Mouse (Mus musculus): ENCODE data around the gene Amh. TPM values are rescaled to one million over a fixed set of nuclear protein-coding genes. Genes with fewer than 3 reads are reported as not detected.

The Amh gene
- under 1 TPM; 0.38 to 0.98 TPM for total RNA-seq (2021)
- long read RNA-seq, experiment 1 = 0 reads
- long read RNA-seq, experiment 2 = 0 reads

GRCm38 (mm10) chr10:80804916-80805315 is at the start of gene Amh:
Gene Amh (plus strand): TSS chr10:80805243.
- DNase-seq = peak; percentile 14
- Histone ChIP-seq H3K27ac (peak within 1 kb of the TSS; percentile 9), H3K4me3 (no peak within 1 kb of the TSS)
- TF ChIP-seq CTCF (IDR thresholded peaks at IDR 0.05) = no peak
- intact Hi-C loops (cut with DNase I) = loop anchor here (5.0 kb wide), 1 partner anchor 58 kb away; no protein-coding TSS in a partner anchor

- intact Hi-C loops (cut with DNase I) = loop anchor here (2.0 kb wide), 1 partner anchor 19 kb away; no protein-coding TSS in a partner anchor
- TF ChIP-seq CTCF (IDR thresholded peaks at IDR 0.05) = no peak
- DNase-seq = no peak
- peak overlapping the region; percentile 92 for H3K4me3 ChIP-seq
- H3K27ac ChIP-seq = peak overlapping the region; percentile 98
Observed at GRCm38 (mm10) chr10:80755291-80756015, 49.6 kb upstream of the Amh start.

DNA sequence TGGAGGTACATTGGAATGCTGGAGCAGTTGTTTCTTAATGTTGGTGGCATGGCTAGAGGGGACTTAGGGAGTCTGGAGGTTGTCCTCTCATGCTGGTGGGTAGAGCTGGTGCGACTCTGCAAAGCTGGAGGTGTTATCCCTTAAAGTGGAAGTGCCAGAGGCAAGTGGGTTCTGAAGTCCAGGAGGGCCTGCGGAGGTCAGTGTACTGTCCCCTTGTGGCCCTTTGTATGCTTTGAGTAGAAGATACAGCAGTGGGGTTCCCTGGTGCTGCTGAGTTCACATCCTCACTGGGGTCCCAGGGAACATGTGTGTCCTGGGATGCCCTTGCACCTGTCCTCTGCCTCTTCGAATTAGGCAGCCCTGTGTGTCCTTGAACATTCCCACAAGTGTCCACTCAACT is 48.9 kb upstream of the Amh start:
- peak; percentile 30; the same call in 1 of the 2 replicates for TF ChIP-seq CTCF (IDR thresholded peaks at IDR 0.05)
- DNase-seq = no peak
- intact Hi-C loops (cut with DNase I) = loop anchor here (2.0 kb wide), 1 partner anchor 19 kb away; no protein-coding TSS in a partner anchor
- peak overlapping the region; percentile 98 for H3K27ac ChIP-seq
- H3K4me3 ChIP-seq = peak overlapping the region; percentile 92

GRCm38 (mm10) chr10:80756509-80756908 is 48.5 kb upstream of the Amh start:
- DNase-seq = no peak
- no peak for TF ChIP-seq CTCF (IDR thresholded peaks at IDR 0.05)
- Histone ChIP-seq H3K27ac (peak overlapping the region; percentile 98), H3K4me3 (peak overlapping the region; percentile 92)
- intact Hi-C loops (cut with DNase I) = loop anchor here (2.0 kb wide), 1 partner anchor 18 kb away; no protein-coding TSS in a partner anchor

- intact Hi-C loops (cut with DNase I) = loop anchor here (2.0 kb wide), 1 partner anchor 18 kb away; no protein-coding TSS in a partner anchor
- Histone ChIP-seq H3K4me3 (peak overlapping the region; percentile 92), H3K27ac (peak overlapping the region; percentile 98)
- no peak for DNase-seq
- TF ChIP-seq CTCF (IDR thresholded peaks at IDR 0.05) = no peak
Observed at GRCm38 (mm10) chr10:80756967-80757366, 48.1 kb upstream of the Amh start.

GRCm38 (mm10) chr10:80757717-80758116 is 47.3 kb upstream of the Amh start:
- intact Hi-C loops (cut with DNase I) = loop anchor here (2.0 kb wide), 1 partner anchor 17 kb away; no protein-coding TSS in a partner anchor
- peak; percentile 94 for DNase-seq
- peak; percentile 75 for TF ChIP-seq CTCF (IDR thresholded peaks at IDR 0.05)
- Histone ChIP-seq H3K27ac (peak overlapping the region; percentile 98), H3K4me3 (peak overlapping the region; percentile 92)

DNA sequence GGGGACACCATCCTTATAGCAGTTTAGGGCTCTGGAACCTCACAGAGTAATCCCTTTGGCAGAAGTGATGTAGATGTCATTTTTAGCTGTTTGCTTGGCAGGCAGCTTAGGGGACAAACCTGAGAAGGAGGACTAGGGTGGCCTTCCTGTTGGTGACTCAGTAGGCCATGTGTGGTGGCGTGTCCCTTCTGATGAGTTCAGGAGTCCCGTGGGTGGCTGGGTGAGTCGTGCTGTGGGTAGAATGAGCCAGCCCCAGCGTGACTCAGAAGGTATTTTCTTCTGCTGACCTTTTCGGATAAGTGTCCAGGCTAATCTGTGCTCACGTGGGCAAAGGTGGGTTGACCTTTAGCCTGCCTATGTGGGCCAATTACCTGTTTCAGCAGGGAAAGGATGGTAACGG is 46.4 kb upstream of the Amh start:
- DNase-seq = peak; percentile 59
- intact Hi-C loops (cut with DNase I) = no loop called here
- peak overlapping the region; percentile 98 for H3K27ac ChIP-seq
- TF ChIP-seq CTCF (IDR thresholded peaks at IDR 0.05) = no peak
- peak overlapping the region; percentile 0; the same call in 1 of the 2 replicates for H3K4me3 ChIP-seq

- intact Hi-C loops (cut with DNase I) = no loop called here
- TF ChIP-seq CTCF (IDR thresholded peaks at IDR 0.05) = no peak
- peak overlapping the region; percentile 98 for H3K27ac ChIP-seq
- DNase-seq = no peak
- H3K4me3 ChIP-seq = no peak overlapping the region
Observed at GRCm38 (mm10) chr10:80760596-80761524, 44.2 kb upstream of the Amh start.

GRCm38 (mm10) chr10:80761821-80762220 is 43.2 kb upstream of the Amh start:
- DNase-seq = no peak
- Histone ChIP-seq H3K4me3 (no peak overlapping the region), H3K27ac (peak overlapping the region; percentile 98)
- no peak for TF ChIP-seq CTCF (IDR thresholded peaks at IDR 0.05)
- intact Hi-C loops (cut with DNase I) = no loop called here

GRCm38 (mm10) chr10:80763502-80763901 is 41.5 kb upstream of the Amh start:
- no peak for DNase-seq
- intact Hi-C loops (cut with DNase I) = no loop called here
- H3K4me3 ChIP-seq = no peak overlapping the region
- H3K27ac ChIP-seq = peak overlapping the region; percentile 49; the same call in 1 of the 2 replicates
- TF ChIP-seq CTCF (IDR thresholded peaks at IDR 0.05) = no peak

DNA sequence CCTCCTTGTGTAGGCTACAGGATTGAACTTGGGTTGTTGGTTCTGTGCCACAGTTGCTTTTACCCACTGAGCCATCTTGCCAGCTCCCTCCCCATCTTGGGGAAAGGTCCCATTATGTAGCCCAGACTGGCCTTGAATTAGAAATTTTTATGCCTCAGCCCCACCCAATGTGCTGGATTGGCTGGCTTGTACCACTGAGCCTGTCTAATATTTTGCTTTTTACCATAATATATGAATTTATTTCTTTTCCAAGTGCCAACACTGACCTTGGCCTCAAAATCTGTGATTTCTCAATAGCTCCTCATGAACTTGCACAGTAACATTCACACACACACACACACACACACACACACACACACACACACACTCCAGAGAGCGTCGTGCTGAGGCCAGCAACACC is 39.3 kb upstream of the Amh start:
- DNase-seq = no peak
- no peak overlapping the region for H3K4me3 ChIP-seq
- intact Hi-C loops (cut with DNase I) = no loop called here
- H3K27ac ChIP-seq = 0 out of 2 replicates have a peak overlapping the region, but pooled peaks have one; percentile 16
- TF ChIP-seq CTCF (IDR thresholded peaks at IDR 0.05) = no peak

GRCm38 (mm10) chr10:80766161-80766815 is 38.8 kb upstream of the Amh start:
- no peak overlapping the region for H3K4me3 ChIP-seq
- intact Hi-C loops (cut with DNase I) = no loop called here
- H3K27ac ChIP-seq = peak overlapping the region; percentile 67
- TF ChIP-seq CTCF (IDR thresholded peaks at IDR 0.05) = no peak
- no peak for DNase-seq
